Mouse (Mus musculus): ENCODE results near the gene Foxq1.

DNA sequence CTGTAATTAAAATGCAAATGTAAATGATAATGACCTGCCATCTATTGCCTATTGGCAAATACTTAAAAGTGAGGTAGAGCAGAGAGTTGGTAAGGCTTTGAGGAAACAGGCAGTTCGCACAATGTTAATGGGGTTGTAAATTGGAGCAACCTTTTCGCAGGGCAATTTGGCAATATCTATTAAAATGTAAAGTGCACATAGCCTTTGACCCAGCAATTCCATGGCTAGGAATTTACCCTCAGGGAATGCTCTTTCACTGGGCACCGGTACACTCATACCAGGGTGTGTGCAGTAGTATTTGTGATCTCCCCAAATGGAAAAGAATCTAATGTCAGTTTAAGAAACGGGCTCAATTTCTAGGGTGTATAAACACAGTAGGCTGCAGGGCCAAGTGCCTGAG, 20.8 kb downstream of the Foxq1 start:
- TF ChIP-seq POLR2A (IDR thresholded peaks at IDR 0.05; ENCODE audit: control insufficient read depth, extremely low read depth, insufficient read depth, low read length, poor library complexity), result no peak
- no peak for TF ChIP-seq CTCF (IDR thresholded peaks at IDR 0.05; ENCODE audit: borderline replicate concordance, control insufficient read depth, extremely low read depth, insufficient read depth, low read length, poor library complexity)

Measured in thymus, adult 2 months (tissue).